Mouse (Mus musculus): ENCODE measurements around the gene Col11a2.

Gene Col11a2

DNA sequence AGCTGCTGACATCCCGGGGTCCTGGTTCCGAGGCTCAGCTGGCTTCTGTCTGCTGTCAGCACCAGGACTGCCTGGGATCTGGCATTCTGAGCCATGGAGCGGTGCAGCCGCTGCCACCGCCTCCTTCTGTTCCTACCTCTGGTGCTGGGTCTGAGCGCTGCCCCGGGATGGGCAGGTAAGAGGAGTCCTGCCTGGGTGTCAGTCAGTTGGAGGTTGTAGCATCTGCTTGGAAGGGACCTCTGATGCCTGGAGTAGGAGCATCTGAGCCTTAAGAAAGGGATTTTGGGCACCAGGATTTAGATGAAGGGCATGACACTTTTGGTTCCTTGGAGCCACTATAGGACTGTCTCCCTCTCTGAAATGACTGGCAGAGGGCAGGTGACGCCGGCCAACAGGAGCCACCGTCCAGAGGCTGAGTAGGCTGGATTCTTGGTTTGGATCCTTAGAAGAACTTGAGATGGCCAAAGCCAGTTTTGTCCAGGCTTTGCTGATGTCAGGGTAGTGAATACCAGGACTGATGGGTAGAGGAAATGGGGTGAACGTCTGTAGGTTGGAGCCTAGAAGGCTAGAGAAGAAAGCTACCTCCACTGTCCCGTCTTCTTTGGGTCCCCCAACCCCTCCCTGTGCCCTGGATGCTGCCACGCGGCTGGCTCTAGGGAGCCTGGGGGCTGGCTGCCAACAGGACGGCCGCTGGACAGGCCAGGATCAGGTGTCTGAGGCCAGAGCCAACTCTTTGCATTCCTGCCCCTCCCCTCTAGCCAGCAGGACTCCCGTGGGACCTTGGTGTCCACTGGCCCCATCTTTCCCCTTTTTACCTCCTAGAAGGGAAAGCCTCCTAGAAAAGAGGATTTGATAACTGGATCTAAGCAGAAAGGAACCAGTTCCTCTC is 569 bp downstream of the Col11a2 start:
- in situ Hi-C loops (cut with MboI; ENCODE audit: unreplicated experiment in 2 of 2), result loop anchor here (5.0 to 10.0 kb wide), 2 partner anchors 32 to 515 kb away; no protein-coding TSS in a partner anchor

DNA sequence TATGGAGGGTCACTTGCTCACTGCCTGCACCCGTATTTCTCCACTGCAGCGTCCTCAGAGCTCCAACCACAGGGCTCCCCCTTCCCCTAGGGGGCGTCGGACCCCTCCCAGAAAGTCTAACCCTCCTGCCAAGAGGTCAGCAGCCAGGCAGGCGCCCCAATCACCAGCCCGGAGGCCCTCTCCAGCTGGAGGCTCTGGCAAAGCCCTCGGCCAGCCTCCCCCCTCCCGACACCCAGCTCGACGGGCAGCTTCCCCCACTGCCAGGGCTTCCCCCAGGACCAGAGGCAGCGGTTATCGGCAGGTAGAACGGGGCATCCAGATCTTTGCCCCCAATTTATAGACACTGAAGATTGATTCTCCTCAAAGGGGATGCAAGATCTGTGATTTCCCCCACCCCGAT is 6.7 kb downstream of the Col11a2 start:
- in situ Hi-C loops (cut with MboI; ENCODE audit: unreplicated experiment in 2 of 2), result loop anchor here in 1 of 2 experiments (10.0 kb wide), 1 partner anchor 509 kb away; no protein-coding TSS in a partner anchor

DNA sequence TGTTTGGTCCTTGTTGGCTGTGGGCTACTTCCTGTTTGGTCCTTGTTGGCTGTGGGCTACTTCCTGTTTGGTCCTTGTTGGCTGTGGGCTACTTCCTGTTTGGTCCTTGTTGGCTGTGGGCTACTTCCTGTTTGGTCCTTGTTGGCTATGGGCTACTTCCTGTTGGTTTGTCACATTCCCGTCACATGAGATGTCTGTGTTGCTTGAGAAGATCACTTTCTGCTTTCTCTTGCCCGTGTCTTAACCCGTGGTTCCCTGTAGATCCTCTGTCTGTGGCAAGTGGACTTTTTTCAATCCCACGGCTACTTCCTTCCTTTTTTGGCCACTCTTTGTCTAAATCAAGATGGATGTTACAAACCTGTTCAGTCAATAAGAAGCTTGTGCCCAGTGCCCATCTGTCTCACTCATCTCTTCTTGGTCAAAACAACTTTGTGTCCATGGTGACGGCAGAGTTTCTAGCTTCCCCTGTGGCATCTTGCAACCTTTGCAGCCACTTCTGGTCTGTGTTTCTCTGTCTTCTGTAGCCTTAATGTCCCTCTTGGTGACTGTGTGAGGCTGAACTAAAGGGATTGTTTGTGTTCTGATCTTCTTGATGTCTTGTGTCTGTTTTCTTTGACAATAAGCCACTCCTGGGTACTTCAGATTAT is 8.3 kb downstream of the Col11a2 start:
- in situ Hi-C loops (cut with MboI; ENCODE audit: unreplicated experiment in 2 of 2), result loop anchor here in 1 of 2 experiments (10.0 kb wide), 1 partner anchor 507 kb away; no protein-coding TSS in a partner anchor

DNA sequence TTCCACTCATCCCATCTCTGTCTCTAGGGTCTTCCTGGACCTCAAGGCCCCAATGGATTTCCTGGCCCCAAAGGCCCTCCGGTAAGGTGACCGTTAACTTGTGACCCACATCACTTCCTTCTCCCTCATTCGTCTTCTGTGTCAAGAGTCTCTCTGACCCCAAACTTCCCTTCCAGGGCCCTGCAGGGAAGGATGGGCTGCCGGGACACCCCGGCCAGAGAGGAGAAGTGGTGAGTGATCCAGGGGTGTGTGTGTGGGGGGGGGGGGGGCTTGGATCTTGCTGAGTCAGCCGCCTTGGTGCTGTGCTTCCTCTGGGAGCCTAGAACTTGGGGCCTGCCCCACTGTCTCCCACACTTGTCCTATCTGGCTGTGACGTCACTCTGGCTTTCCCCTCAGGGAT is 18.0 kb downstream of the Col11a2 start:
- in situ Hi-C loops (cut with MboI; ENCODE audit: unreplicated experiment in 2 of 2), result no loop called here

DNA sequence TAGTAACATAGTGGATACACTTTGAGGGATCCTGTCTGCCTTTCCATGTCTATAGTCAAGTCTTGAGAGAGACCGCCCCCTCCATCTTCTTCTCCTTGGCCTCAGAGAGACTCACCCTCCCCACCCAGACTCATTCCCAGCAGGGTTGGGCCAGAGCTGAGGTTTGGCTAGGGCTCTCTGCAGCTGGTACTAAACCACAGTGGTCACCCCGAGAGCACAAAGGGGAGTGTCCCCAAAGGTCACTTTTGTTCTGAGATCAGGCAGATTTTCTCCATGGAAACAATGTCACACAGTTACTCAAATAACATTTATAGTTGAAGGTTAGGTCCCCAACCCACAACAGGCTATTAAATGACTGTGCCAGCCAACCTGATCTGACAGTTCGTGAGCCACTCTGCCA is 29.6 kb downstream of the Col11a2 start:
- in situ Hi-C loops (cut with MboI; ENCODE audit: unreplicated experiment in 2 of 2), result no loop called here

DNA sequence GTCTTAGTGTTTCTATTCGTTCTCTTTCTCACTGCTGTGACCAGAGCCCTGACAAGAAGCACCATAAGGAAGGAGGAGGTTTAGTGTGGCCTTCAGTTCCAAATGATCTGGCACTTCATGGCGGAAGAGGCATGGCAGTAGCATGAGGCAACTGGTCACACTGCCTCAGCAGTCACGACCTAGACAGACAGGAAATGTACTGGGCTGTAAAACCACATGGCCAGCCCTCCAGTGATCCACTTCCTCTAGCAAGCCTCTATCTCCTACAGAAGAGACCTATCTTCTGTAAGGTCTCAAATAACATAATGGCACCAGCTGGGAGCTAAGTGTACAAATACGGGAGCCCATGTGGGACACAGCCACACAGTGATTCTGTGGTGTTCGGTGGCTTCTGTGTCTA is 32.9 kb downstream of the Col11a2 start:
- in situ Hi-C loops (cut with MboI; ENCODE audit: unreplicated experiment in 2 of 2), result loop anchor here (5.0 to 10.0 kb wide), 3 partner anchors 35 to 333 kb away; partner anchors contain the start of genes Col11a2 (in 1 of the 2) and H2-Ob (in 1 of the 2)

DNA sequence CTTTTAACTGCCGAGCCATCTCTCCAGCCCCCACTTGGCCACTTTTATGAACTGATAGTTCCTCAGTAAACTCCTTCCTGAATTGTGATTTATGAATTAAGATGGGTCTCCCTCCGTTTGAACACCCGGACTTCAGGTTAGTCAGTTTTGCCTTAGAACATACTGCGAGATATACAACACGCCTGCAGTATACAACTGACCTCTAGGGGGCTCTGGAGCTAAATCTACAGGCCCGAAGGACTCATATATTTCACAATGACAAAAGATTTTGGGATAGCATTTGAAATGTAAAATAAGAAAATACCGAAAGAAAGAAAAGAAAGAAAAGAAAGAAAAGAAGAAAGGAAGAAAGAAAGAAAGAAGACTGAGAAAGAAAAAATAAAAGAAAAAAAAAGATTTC is 36.0 kb downstream of the Col11a2 start:
- in situ Hi-C loops (cut with MboI; ENCODE audit: unreplicated experiment in 2 of 2), result loop anchor here (5.0 to 10.0 kb wide), 3 partner anchors 160 to 330 kb away; partner anchors contain the start of gene H2-Ob (in 2 of the 2)

DNA sequence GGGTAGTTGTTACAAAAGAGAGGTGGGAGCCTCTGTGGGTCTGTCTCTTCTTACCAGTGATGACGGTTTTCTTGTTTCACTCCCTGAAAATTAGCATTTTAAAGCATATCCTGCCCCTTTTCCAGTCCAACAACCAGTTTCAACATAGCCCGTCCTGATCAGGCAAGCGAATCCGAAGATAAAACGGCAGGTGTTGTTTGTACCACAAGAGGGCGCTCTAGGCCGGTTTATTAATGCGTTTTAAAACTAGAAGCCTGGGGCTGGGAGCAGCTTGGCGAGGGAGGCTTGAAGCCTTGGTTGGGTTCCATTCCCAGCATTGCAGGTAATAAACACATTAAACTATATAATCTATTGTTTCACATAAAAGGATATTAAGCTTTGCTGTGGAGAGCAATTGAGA is 38.3 kb downstream of the Col11a2 start:
- in situ Hi-C loops (cut with MboI; ENCODE audit: unreplicated experiment in 2 of 2), result loop anchor here (5.0 to 10.0 kb wide), 3 partner anchors 157 to 327 kb away; partner anchors contain the start of gene H2-Ob (in 2 of the 2)

DNA sequence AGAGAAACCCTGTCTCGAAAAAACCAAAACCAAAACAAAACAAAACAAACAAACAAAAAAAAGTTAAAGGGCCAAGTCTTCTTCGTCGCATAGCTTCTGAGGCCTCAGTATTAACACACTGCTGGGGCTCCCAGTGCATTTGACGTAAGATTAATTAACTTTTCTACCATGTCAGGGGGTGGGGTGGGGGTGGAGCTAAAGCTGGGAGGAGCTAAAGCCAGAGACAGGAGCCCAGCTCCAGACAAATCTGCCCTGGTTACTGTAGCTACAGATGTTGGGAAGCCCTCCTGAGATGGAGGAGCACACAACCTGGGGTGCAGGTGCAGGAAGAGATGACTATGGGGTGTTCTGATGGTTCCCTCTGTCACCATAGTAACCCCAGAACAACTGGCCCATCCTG is 38.9 kb downstream of the Col11a2 start:
- in situ Hi-C loops (cut with MboI; ENCODE audit: unreplicated experiment in 2 of 2), result loop anchor here (5.0 to 10.0 kb wide), 3 partner anchors 157 to 327 kb away; partner anchors contain the start of gene H2-Ob (in 2 of the 2)

DNA sequence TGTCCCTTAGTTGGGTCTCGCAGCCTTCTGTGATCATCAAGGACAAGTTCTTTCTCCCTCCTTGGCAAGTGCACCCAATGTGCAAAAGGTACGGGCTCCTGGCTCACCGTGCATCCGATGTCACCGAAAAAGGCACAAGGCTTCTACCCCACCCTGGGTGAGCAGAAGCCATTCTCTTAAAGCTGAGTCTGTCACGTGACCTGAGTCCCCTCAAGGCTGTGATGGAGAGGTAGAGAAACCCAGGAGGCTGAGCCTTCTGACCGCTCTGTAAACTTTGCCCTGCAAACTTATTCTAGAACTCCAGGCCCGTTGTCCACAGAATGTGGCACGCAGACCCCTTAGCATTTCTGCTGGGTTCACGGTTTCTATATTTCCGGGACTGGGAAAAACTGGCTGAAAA is 39.8 kb downstream of the Col11a2 start:
- in situ Hi-C loops (cut with MboI; ENCODE audit: unreplicated experiment in 2 of 2), result loop anchor here (5.0 to 10.0 kb wide), 3 partner anchors 156 to 326 kb away; partner anchors contain the start of gene H2-Ob (in 2 of the 2)

DNA sequence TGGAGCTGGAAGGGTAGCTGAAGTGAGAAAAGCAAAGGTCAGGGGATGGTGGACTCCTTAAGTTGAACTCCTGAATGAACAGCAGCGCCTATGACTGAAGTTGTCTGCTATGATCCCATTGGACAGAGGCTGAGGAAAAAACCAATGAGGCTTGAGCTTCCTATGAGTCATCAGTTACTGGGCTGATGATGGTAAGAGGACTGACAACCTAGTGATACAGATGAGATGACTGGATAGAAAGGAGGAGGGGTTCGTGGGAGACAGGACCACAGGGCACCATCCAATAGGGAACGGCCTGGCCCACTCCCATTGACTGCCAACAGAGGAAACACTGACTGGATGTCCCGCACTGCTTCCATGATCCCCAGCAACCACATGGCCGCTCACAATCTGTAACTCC is 40.4 kb downstream of the Col11a2 start:
- in situ Hi-C loops (cut with MboI; ENCODE audit: unreplicated experiment in 2 of 2), result loop anchor here (5.0 to 10.0 kb wide), 3 partner anchors 155 to 325 kb away; partner anchors contain the start of gene H2-Ob (in 2 of the 2)

DNA sequence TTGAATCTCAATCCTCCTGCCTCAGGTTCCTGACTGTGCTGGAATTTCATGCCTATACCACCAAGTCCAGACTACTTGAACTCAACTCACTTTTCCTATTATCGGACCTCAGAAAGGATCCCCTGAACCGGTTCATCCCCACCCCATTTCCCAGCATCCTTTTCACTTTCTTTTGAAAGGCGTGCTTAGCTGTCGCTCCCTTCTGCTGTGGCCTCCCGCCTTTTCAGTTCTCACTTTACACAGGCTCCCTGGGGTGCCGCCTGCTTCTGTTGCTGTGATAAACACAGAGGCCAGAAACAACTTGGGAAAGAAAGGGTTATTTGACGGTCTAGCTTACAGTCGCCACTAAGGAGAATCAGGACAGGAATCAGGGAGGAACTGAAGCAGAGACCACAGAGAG is 43.9 kb downstream of the Col11a2 start:
- in situ Hi-C loops (cut with MboI; ENCODE audit: unreplicated experiment in 2 of 2), result no loop called here

DNA sequence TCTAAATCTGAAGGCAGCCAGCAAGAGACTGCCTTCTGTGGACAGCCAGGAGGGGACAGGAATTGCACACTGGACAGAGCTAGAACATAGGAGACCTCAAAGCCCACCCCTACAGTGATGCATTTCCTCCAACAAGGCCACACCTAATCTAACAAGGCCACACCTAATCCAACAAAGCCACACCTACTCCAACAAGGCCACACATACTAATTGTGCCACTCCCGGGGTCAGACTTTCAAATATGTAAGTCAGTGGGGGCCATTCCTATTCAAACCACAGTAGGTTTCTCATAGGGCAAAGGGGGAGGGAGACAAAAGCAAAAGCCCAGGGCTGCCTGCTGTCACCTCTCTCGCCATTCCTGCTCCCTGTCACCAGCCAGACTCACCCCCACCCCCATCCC is 48.1 kb downstream of the Col11a2 start:
- in situ Hi-C loops (cut with MboI; ENCODE audit: unreplicated experiment in 2 of 2), result no loop called here

DNA sequence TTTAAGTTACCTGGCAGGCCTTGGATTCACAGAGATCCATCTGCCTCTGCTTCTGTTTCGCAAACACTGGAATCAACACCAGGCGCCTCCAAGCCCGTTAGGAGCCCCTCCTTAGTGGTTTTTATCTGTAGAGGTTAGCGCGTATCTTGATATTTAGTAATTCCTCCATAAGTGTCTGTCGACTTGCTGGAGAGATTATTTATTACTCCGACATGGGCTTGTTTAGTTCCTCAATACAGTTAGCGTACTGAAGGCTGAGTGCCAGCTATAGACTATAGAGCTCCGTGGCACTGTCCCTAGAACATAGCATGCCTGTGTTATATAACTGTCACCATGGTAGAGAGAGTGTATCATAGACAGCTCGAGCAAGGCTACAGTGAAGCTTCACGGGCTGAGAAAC is 48.9 kb downstream of the Col11a2 start:
- in situ Hi-C loops (cut with MboI; ENCODE audit: unreplicated experiment in 2 of 2), result no loop called here

DNA sequence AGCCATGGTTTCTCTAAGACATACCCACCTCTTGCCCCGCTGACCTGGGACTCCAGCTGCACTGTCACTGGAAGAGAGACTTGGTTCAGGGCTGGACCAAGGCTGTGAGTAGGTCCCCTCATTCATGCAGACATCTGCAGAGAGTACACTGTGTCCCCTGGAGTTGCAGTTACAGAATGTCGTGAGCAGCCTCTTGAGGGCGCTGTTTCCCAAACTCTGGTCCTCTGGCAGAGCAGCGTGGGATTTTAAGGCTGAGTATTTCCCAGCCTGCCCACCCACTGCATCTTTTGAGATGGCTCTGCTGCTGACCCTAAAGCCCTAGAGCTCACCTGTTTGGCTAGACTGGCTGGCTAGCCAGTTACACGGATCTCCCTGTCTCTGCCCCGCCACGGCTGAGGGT is 51.7 kb downstream of the Col11a2 start:
- in situ Hi-C loops (cut with MboI; ENCODE audit: unreplicated experiment in 2 of 2), result loop anchor here (5.0 kb wide), 4 partner anchors 36 to 76 kb away; no protein-coding TSS in a partner anchor

DNA sequence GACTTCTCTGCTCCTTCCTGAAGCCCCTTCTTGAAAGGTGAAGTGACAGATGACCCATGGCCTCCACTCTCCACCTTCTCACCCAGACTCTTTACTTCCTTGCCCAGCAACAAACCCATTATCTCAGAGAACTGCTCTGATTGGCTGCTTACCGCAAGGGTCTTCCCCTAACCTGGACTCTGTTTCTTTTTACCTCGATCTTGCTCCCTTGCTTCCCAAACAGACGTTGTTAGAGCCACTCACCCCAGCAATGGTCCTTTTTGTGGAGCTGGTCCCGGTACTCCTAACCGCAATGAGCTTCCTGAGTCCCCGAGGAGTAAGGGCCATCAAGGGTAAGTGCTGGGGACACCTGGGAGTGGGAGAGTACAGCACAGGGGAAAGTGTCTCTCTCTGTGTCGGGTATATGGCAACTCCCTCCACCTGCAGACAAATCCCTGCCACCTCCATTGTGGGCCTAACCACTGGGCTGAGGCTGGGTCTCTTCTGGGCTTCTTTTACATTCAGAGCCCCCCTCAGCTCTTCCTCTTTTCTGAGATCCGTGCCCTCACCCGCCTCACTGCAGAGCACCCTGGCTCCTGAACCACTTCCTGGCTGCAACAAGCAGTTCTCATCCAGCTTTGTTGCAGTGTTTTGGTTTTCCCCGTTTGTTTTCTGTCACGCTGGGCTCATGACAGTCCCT is 53.1 kb downstream of the Col11a2 start, which contains the start of gene H2-Oa:
Gene H2-Oa, plus strand, starts transcription at position 144 of the 679 bp plus-strand sequence.
- in situ Hi-C loops (cut with MboI; ENCODE audit: unreplicated experiment in 2 of 2), result loop anchor here (5.0 kb wide), 4 partner anchors 35 to 75 kb away; no protein-coding TSS in a partner anchor

DNA sequence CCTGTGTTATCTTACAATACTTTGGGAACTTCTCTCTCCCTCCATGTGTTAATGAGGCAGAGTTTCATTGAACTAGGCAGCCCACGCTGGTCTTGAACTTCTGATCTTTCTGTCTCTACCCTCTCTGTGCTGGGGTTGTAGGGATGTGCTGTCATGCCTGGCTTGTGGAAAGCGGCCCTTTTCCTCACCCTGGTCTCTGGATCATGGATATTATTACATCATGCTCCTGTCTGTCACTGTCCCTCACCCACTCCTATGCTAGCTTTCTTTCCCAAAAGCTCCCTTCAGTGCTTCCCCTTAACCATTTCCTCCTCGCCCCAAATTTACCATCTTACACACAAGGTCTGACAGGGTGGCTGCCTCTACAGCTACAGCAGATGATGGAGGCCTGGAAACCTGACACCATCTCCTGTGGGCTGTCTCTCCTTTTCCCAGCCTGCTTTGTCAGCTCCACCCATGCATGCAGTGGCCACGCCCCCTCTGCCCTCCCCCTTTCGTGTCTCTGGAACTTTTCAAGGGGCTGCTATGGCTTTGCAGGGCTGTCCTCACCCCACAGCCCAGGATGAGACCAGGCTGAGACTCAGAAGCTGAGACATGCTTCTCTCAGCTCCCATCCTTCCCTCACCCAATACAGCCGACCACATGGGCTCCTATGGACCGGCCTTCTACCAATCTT is 54.1 kb downstream of the Col11a2 start:
- in situ Hi-C loops (cut with MboI; ENCODE audit: unreplicated experiment in 2 of 2), result loop anchor here (5.0 kb wide), 4 partner anchors 34 to 74 kb away; no protein-coding TSS in a partner anchor

DNA sequence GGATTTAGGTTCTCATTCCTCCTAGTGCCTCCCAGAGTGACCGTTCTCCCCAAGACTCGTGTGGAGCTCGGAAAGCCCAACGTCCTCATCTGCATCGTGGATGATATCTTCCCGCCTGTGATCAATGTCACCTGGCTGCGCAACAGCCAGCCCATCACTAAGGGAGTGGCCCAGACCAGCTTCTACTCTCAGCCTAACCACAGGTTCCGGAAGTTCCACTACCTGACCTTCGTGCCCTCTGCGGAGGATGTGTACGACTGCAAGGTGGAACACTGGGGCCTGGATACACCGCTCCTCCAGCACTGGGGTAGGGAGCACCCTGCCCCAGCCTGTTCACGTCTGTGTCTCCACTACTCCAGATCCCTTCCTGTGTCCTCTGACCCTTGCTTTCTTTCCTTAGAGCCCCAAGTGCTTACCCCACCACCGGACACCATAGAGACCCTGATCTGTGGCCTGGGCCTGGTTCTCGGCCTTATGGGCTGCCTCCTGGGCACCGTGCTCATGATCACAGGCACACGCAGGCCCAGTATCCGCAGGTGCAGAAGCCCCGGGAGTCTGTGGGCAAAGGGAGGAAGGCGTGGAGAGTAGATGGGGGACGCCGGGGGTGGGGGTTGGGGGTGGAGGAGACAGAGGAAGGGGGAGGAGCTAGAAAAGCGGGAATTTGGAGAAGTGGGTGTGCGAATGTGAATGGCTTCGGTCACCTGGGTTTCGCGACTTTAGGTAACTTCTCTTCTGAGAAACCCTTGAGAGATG is 55.2 kb downstream of the Col11a2 start:
- in situ Hi-C loops (cut with MboI; ENCODE audit: unreplicated experiment in 2 of 2), result loop anchor here (5.0 kb wide), 4 partner anchors 33 to 73 kb away; no protein-coding TSS in a partner anchor

DNA sequence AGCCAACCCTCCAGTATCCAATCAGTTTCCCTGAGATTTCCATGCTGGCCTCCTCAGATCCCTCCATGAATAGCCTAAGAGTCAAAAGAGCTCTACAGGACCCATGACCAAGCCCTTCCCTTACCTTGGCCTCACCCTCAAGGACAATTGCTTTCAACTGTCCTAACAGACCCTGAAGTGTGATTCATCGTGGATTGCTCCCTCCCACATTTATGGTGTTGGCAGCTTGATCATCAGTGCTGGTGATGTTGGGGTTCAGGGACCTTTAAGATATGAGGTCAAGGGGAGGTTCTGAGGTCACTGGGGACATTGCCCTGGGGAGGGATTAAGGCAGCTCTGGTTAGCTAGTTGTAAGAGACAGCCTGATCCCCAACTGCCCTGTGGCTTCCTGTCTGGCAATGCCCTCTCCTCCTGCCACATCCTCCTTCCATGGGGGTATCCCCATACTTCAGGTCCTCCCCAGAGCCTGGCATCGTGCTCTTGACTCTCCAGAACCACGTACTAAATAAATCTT is 57.3 kb downstream of the Col11a2 start:
- in situ Hi-C loops (cut with MboI; ENCODE audit: unreplicated experiment in 2 of 2), result no loop called here

All from v-Abl transformed pro-B cells (cell line).